8 mouse cellular contexts compared by ENCODE assay signal in the genomic region with DNA sequence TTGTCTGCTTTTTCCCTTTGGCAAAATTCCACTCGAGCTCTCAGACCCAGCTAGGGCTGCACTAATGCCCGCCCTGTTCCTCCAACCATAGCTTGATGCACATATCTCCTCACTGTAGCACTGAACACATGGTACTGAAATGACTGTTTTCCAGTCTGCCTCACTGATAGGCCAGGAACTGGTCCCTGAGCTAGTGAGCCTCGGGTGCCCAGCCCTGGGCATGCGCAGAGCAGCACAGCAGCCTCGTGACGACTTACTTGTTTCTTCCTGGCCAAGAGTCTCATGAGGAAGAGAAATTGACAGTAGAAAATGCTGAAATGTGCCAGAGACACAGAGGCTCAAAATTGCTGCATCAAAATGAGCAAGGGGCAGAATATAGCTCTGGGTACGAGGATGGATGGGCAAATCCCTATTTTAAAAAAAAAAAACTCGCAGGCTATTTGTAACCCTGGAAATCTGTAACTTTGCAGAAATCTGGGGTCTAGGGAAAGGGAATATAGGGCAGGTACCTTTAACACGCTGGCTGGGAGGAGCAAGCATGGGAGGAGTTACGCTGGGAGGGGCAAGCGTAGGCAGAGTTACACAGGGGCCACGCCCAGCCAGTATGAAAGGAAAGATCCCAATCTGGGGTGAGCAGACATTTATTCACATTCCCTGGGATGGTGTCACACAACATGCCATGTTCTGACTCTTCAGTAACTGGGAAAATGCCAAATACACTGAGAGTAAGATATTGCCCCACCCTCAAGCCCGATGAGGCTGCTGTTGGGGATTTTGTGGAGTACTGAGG. TPM values are rescaled to one million over a fixed set of nuclear protein-coding genes. Genes with fewer than 3 reads are reported as not detected.
DNase-seq lines count a peak whose midpoint lies in the region; ATAC-seq and TF ChIP-seq lines count a peak whose summit lies in the region.

No protein-coding gene starts in this region.

- H3K36me3 ChIP-seq in limb, embryonic 11.5 days (ENCODE audit: control insufficient read depth, insufficient read depth, low read length): no peaks in the 10 kb centered on the region
- no peaks in the 10 kb centered on the region for H3K36me3 ChIP-seq in limb, embryonic 10.5 days
- H3K36me3 ChIP-seq in intestine, embryonic 14.5 days (ENCODE audit: control insufficient read depth, insufficient read depth, low read length): no peaks in the 10 kb centered on the region
- H3K36me3 ChIP-seq in midbrain, postnatal 0 days (ENCODE audit: insufficient read depth, low read length): no peaks in the 10 kb centered on the region

- no peak overlapping the region for H3K9ac ChIP-seq in limb, embryonic 11.5 days (ENCODE audit: low read length)
- H3K9ac ChIP-seq in intestine, embryonic 14.5 days (ENCODE audit: low read length): no peak overlapping the region
- no peak overlapping the region for H3K9ac ChIP-seq in midbrain, postnatal 0 days (replicated peaks; ENCODE audit: low read length, poor library complexity, severe bottlenecking)

- ATAC-seq in limb, embryonic 11.5 days (ENCODE audit: insufficient number of reproducible peaks, low FRiP score, low TSS enrichment, low read depth): no peak
- ATAC-seq in intestine, embryonic 14.5 days (replicated peaks; ENCODE audit: low FRiP score, low TSS enrichment, low read depth): 0 out of 2 replicates have a peak, but pooled peaks have one; percentile 38
- ATAC-seq in midbrain, postnatal 0 days (ENCODE audit: low FRiP score): 0 out of 2 replicates have a peak, but pooled peaks have one; percentile 18

- H3K27ac ChIP-seq in limb, embryonic 11.5 days (replicated peaks; ENCODE audit: low read depth, low read length): no peak overlapping the region
- no peak overlapping the region for H3K27ac ChIP-seq in limb, embryonic 10.5 days
- 0 out of 2 replicates have a peak overlapping the region, but pooled peaks have one; percentile 20 for H3K27ac ChIP-seq in intestine, embryonic 14.5 days (ENCODE audit: low read depth)
- no peak overlapping the region for H3K27ac ChIP-seq in midbrain, postnatal 0 days (ENCODE audit: low read depth, low read length)

- no peak overlapping the region for H3K4me3 ChIP-seq in limb, embryonic 11.5 days (ENCODE audit: low read depth, low read length)
- H3K4me3 ChIP-seq in limb, embryonic 10.5 days: no peak overlapping the region
- 0 out of 2 replicates have a peak overlapping the region, but pooled peaks have one; percentile 1 for H3K4me3 ChIP-seq in intestine, embryonic 14.5 days (ENCODE audit: low read depth, low read length)
- H3K4me3 ChIP-seq in midbrain, postnatal 0 days (ENCODE audit: low read depth, low read length): no peak overlapping the region

- H3K9me3 ChIP-seq in limb, embryonic 11.5 days (ENCODE audit: control insufficient read depth, low read length): no peaks in the 10 kb centered on the region
- H3K9me3 ChIP-seq in limb, embryonic 10.5 days (replicated peaks): no peaks in the 10 kb centered on the region
- H3K9me3 ChIP-seq in intestine, embryonic 14.5 days (ENCODE audit: control insufficient read depth, low read length): no peaks in the 10 kb centered on the region
- no peaks in the 10 kb centered on the region for H3K9me3 ChIP-seq in midbrain, postnatal 0 days (ENCODE audit: low read length)

- intact Hi-C loops in left cerebral cortex, postnatal 4 days (cut with DNase I): no loop called here

- TF ChIP-seq CTCF in midbrain, postnatal 0 days (IDR thresholded peaks at IDR 0.05): no peak

- no peaks in the 10 kb centered on the region for H3K27me3 ChIP-seq in limb, embryonic 11.5 days (ENCODE audit: control insufficient read depth, insufficient read depth, low read length)
- peaks cover 23% of the 10 kb centered on the region; the same call in 1 of the 2 replicates for H3K27me3 ChIP-seq in limb, embryonic 10.5 days (ENCODE audit: low read depth, poor library complexity, severe bottlenecking)
- H3K27me3 ChIP-seq in intestine, embryonic 14.5 days (replicated peaks; ENCODE audit: control insufficient read depth, insufficient read depth, low read length): no peaks in the 10 kb centered on the region
- H3K27me3 ChIP-seq in midbrain, postnatal 0 days (ENCODE audit: insufficient read depth, low read length): no peaks in the 10 kb centered on the region

- DNase-seq in limb, embryonic 11.5 days (ENCODE audit: low spot score): peak; percentile 35
- DNase-seq in limb, embryonic 10.5 days (ENCODE audit: low spot score): no peak
- peak; percentile 83 for DNase-seq in brain, adult 2 months (ENCODE audit: low read depth, low spot score)
- peak; percentile 64 to 79 for DNase-seq in frontal cortex, postnatal 36 days (ENCODE audit: low spot score in 2 of 2)
- no peak for DNase-seq in intestine, embryonic 14.5 days (ENCODE audit: low spot score)
- DNase-seq in left cerebral cortex, postnatal 4 days: peak; percentile 56
- DNase-seq in midbrain, postnatal 0 days (ENCODE audit: low spot score): peak; percentile 46
- DNase-seq in thymus, postnatal 10 days (ENCODE audit: low spot score in 2 of 2): peak; percentile 22 to 34

- WGBS in limb, embryonic 11.5 days: 44% methylated on average over 13 of the region's 13 CpGs
- WGBS in limb, embryonic 10.5 days: 50% methylated on average over 13 of the region's 13 CpGs
- 44% methylated on average over 13 of the region's 13 CpGs for WGBS in intestine, embryonic 14.5 days
- 51% methylated on average over 13 of the region's 13 CpGs for WGBS in midbrain, postnatal 0 days

- H3K4me2 ChIP-seq in limb, embryonic 11.5 days (ENCODE audit: low read depth, severe bottlenecking): no peak overlapping the region
- peak overlapping the region; percentile 20; the same call in 1 of the 2 replicates for H3K4me2 ChIP-seq in intestine, embryonic 14.5 days (ENCODE audit: low read length)
- H3K4me2 ChIP-seq in midbrain, postnatal 0 days (ENCODE audit: low read depth, low read length, poor library complexity, severe bottlenecking): no peak overlapping the region

- H3K4me1 ChIP-seq in limb, embryonic 11.5 days (ENCODE audit: control insufficient read depth, insufficient read depth, low read length): peaks cover 8% of the 10 kb centered on the region
- peaks cover 54% of the 10 kb centered on the region for H3K4me1 ChIP-seq in limb, embryonic 10.5 days
- H3K4me1 ChIP-seq in intestine, embryonic 14.5 days (replicated peaks; ENCODE audit: control insufficient read depth, insufficient read depth, low read length): peaks cover 46% of the 10 kb centered on the region
- H3K4me1 ChIP-seq in midbrain, postnatal 0 days (ENCODE audit: insufficient read depth, low read length): peaks cover 7% of the 10 kb centered on the region

RNA-seq across cellular contexts. Expression of a gene that starts 41.7 kb away (rescaled TPM):
- polyA plus RNA-seq in limb, embryonic 11.5 days (2014; fragmentation: Nextera tagmentation; extraction: Ambion mirVana): 16.8 and 17.9 TPM in 2 replicates
- polyA plus RNA-seq in limb, embryonic 10.5 days (2016; fragmentation: Nextera tagmentation; extraction: Ambion mirVana): 13.3 and 16.4 TPM in 2 replicates
- 28.3 and 30.2 TPM in 2 replicates for polyA plus RNA-seq in intestine, embryonic 14.5 days (2014; fragmentation: Nextera tagmentation; extraction: Ambion mirVana)
- 100 to 1,000 TPM; 204 to 208 TPM for total RNA-seq in left cerebral cortex, postnatal 4 days (2021)
- 81.2 and 104 TPM in 2 replicates for total RNA-seq in midbrain, postnatal 0 days (2014; rRNA removed)
- polyA plus RNA-seq in midbrain, postnatal 0 days (2015; fragmentation: Nextera tagmentation; extraction: Ambion mirVana): 50.7 and 53.2 TPM in 2 replicates

Comparison
In these comparisons a context has a peak if more than half of its experiments do, and no peak if none do; other contexts are left out.
1. DNase-seq: peak in limb, embryonic 11.5 days (single experiment), brain, adult 2 months (single experiment), frontal cortex, postnatal 36 days (2 of 2), left cerebral cortex, postnatal 4 days (single experiment), midbrain, postnatal 0 days (single experiment) and thymus, postnatal 10 days (2 of 2); none in limb, embryonic 10.5 days (single experiment) and intestine, embryonic 14.5 days (single experiment).